Mouse (Mus musculus) neutrophil, adult 65 days (primary cell): ENCODE results near the gene Olfr1279. TPM values are rescaled to one million over a fixed set of nuclear protein-coding genes. Genes with fewer than 3 reads are reported as not detected.

ENCODE experiments used
- total RNA-seq: library from RNA; stranded (reverse); gene quantifications from 2 replicates; pipeline ENCODE4 v1.2.4, GENCODE M21; 2023

Olfr1279 gene
- total RNA-seq, result not detected in 2 replicates

GRCm38 (mm10) chr2:111300374-111300773 lies at the start of gene Olfr1279:
TSS of gene Olfr1279 (plus strand) at chr2:111300635.

GRCm38 (mm10) chr2:111254216-111254615 lies 46.2 kb upstream of the Olfr1279 start, which contains the start of gene Olfr1276:
TSS of gene Olfr1276 (plus strand) at chr2:111254516.

GRCm38 (mm10) chr2:111274006-111274405 lies 26.4 kb upstream of the Olfr1279 start, which contains the start of gene Olfr1277:
TSS of gene Olfr1277 (minus strand) at chr2:111274106.

GRCm38 (mm10) chr2:111289836-111290235 lies 10.6 kb upstream of the Olfr1279 start, which contains the start of gene Olfr1278:
TSS of gene Olfr1278 (plus strand) at chr2:111290136.

GRCm38 (mm10) chr2:111313717-111314116 lies 13.3 kb downstream of the Olfr1279 start, which contains the start of gene Olfr1280:
TSS of gene Olfr1280 (plus strand) at chr2:111314017.

GRCm38 (mm10) chr2:111326220-111326619 lies 25.8 kb downstream of the Olfr1279 start, which contains the start of gene Olfr1281:
TSS of gene Olfr1281 (plus strand) at chr2:111326520.

GRCm38 (mm10) chr2:111335976-111336375 lies 35.5 kb downstream of the Olfr1279 start, which contains the start of gene Olfr1282:
TSS of gene Olfr1282 (minus strand) at chr2:111336076.

Other genes starting within 250 kb of the Olfr1279 start
- gene Gm13941, start 194.7 kb upstream of the Olfr1279 start, total RNA-seq, result not detected in 2 replicates
- not detected in 2 replicates for gene Gm15130, start 147.7 kb upstream of the Olfr1279 start, total RNA-seq
- not detected in 2 replicates for gene 4930430A15Rik, start 71.0 kb upstream of the Olfr1279 start, total RNA-seq
- gene Olfr1275, start 65.3 kb upstream of the Olfr1279 start, total RNA-seq, result not detected in 2 replicates
- not detected in 2 replicates for gene Olfr1276, start 46.1 kb upstream of the Olfr1279 start, total RNA-seq
- gene Olfr1277, start 26.5 kb upstream of the Olfr1279 start, total RNA-seq, result not detected in 2 replicates
- not detected in 2 replicates for gene Olfr1278, start 10.5 kb upstream of the Olfr1279 start, total RNA-seq
- gene Olfr1280, start 13.4 kb downstream of the Olfr1279 start, total RNA-seq, result not detected in 2 replicates
- gene Olfr1281, start 25.9 kb downstream of the Olfr1279 start, total RNA-seq, result not detected in 2 replicates
- gene Olfr1282, start 35.4 kb downstream of the Olfr1279 start, total RNA-seq, result not detected in 2 replicates
- not detected in 2 replicates for gene Olfr1283, start 66.2 kb downstream of the Olfr1279 start, total RNA-seq
- gene Olfr1284, start 74.9 kb downstream of the Olfr1279 start, total RNA-seq, result not detected in 2 replicates
- not detected in 2 replicates for gene Olfr1286, start 122.5 kb downstream of the Olfr1279 start, total RNA-seq
- gene Olfr1287, start 148.5 kb downstream of the Olfr1279 start, total RNA-seq, result not detected in 2 replicates
- not detected in 2 replicates for gene Olfr1288, start 173.5 kb downstream of the Olfr1279 start, total RNA-seq
- not detected in 2 replicates for gene Olfr1289, start 180.2 kb downstream of the Olfr1279 start, total RNA-seq
- not detected in 2 replicates for gene Olfr1290, start 193.2 kb downstream of the Olfr1279 start, total RNA-seq
- gene Olfr1291-ps1, start 196.5 kb downstream of the Olfr1279 start, total RNA-seq, result not detected in 2 replicates
- gene Olfr1293-ps, start 224.6 kb downstream of the Olfr1279 start, total RNA-seq, result not detected in 2 replicates
- not detected in 2 replicates for gene Olfr1294, start 239.7 kb downstream of the Olfr1279 start, total RNA-seq